Mouse (Mus musculus) cerebellum, adult 9-11 months (tissue): ENCODE results near the gene Serpina16.
"Not testable (repeated sequence)": the region's sequence is repeated elsewhere in the genome, so short reads cannot be mapped to it uniquely, and the experiment has no call there.

Source experiments
- DNase-seq: peaks from one replicate; pipeline ENCODE4 v3.0.0; 2022

Serpina16 gene

GRCm38 (mm10) chr12:103676039-103676438 lies at the start of gene Serpina16:
Serpina16 (minus strand) TSS chr12:103676139.
- DNase-seq = no peak

- DNase-seq = no peak
Observed at GRCm38 (mm10) chr12:103711537-103711936, 35.6 kb upstream of the Serpina16 start.

DNA sequence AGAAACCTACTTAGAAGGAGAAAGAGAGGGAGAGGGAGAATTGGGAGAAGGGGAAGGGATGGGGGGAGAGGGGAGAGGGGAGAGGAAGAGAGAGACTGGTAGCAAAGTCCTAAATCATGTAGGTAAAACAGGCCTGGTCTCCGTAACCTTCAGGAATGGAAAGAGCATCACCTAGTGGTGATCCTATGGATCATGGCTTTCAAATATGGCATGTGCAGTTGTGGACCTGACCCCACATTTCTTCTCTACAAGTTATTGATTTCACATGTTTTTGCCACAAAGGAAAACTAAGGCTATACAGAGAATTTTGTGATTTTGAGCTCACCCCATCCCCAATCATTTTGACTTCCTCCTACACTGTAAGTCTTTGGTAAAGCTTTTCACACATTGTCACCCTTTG lies 34.5 kb upstream of the Serpina16 start:
- no peak for DNase-seq

GRCm38 (mm10) chr12:103706113-103706512 lies 30.2 kb upstream of the Serpina16 start:
- no peak for DNase-seq

- DNase-seq = no peak
Observed at GRCm38 (mm10) chr12:103705547-103705946, 29.6 kb upstream of the Serpina16 start.

DNA sequence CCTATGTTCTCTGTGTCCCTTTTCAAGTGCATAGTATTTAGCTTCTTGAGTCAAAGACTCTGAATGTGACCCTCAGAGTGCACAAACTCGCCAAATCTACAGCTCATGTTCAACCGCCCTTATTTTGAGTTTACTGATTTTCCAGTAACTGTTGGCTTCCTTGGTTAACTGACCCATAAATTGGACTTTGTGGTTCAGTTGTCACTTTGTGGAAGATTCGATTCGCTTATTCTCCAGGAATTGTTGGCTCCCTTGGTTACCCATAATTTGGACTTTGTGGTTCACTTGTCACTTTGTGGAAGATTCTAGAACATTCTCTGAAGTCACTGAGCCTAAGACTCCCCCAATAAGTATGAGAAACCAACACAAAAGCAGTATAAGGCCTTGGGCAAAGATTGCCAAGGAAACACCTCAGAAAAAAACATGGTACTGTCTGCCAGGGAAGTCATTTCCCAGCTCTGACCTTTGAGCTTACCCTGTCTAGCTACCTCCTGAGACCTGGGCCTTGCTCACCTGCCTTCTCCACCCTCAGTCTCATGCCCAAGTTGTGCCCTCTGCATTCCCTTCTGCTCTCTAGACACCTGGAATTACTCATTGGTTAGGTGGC lies 24.3 kb upstream of the Serpina16 start:
- no peak for DNase-seq

- DNase-seq = no peak
Observed at GRCm38 (mm10) chr12:103695429-103695828, 19.5 kb upstream of the Serpina16 start, which contains the start of gene Serpina1f. Serpina1f (minus strand) TSS chr12:103695529.

DNA sequence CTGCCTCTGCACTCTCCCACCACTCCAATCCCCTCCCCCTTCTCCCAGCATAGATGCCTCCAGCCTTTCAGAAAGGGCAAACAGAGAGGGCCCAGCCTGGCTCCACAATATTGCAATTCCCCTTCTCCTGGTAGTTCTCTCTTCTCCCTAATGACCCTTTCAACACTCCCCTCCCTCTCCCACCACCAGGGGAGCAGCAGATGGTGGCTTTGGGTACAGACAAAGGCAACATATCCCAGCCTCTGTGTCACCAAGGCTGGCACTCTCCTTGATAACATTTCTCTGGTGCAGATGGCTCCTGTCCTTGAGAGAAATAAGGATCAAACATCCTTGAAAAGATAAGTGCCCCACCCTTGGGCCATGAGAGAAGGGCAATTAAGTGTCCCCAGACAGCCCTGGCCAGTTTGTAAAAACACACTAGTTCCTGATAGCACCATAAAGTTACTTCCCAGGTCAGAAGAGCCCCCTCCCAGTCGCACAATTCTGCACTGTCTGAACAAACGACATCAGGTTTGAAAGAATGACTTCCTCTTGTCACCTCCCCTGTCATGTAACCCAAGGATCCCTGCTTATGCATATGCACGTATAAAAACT lies 12.4 kb upstream of the Serpina16 start:
- DNase-seq = no peak

DNA sequence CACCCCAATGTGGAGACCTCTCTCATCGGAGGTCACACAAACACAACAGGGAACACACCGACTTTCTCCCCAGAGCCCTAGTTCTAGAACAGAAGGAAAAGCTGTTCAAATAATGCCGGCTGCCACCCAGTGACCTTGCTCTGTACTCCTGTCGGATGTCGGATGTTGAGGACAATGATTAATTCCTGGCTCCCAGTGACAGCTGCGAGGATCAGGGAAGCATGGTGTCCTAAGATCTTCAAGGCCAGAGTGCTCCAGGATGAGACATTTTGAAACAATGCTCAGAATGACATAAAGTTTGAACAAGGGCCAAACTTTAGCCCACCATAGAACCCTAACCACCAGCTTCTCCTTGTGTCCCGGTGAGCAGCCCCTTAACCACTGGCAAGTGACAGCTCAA lies 11.1 kb upstream of the Serpina16 start:
- no peak for DNase-seq

- no peak for DNase-seq
Observed at GRCm38 (mm10) chr12:103686050-103686449, 10.1 kb upstream of the Serpina16 start.

- DNase-seq = no peak
Observed at GRCm38 (mm10) chr12:103685386-103685785, 9.4 kb upstream of the Serpina16 start.

DNA sequence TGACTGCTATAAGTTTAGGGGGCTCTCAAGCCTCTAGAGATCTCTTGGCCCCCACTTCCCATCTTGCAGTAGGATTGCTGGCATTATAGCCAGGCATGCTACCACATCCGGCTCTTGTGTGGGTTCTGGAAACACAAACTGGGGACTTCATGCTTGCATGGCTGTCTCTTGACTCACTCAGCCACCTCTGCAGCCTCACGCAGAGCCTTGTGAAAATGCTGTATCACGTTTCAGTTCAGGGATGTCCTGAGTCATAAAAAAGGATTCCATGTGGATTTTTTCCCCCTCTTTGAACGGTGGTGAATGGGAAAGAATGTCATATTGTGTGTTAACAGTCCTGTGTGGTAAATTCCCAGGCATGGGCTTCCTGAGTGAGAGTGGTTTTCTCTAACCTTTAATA lies 7.8 kb upstream of the Serpina16 start:
- no peak for DNase-seq

DNA sequence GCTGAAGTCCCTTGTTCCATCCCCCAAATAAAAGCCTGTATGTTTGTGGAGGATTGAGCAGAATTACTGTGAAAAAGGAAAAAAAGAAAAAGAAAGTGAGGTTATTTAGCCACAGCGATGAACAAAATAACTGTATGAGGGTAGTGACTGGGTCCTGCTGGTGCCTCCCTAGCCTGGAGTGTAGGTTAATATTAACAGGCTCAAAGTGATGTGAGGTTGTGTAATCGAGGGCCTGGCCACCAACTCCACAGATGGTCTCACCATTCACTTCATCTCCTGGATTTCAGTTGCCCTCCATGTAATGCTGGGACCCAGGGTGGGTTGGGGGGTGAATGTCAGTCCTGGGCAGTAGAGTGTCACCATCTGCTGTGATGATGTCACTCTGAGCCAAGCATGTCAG lies 5.8 kb upstream of the Serpina16 start:
- DNase-seq = no peak

- no peak for DNase-seq
Observed at GRCm38 (mm10) chr12:103681169-103681568, 5.2 kb upstream of the Serpina16 start.

- not testable (repeated sequence) for DNase-seq
Observed at GRCm38 (mm10) chr12:103679853-103680252, 3.9 kb upstream of the Serpina16 start.

DNA sequence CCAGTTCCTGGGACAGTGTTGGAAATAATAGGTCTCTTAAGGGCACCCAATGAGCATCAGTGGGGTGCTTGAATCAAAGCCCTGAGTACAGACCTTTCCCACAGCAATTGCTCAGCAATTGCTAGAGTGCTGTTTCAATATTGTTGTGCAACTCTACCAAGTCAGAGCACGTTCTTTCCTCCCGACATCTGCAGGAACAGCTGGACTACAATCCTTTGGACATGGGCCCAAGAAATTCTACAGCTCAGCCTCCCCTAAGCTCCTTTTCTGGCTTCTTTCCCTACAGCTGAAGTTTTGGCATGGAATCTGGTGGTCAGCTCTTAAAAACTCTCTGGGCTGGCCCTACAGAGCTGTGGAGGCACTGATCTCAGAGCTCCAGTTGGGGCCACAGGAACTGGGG lies 2.8 kb downstream of the Serpina16 start:
- no peak for DNase-seq

DNA sequence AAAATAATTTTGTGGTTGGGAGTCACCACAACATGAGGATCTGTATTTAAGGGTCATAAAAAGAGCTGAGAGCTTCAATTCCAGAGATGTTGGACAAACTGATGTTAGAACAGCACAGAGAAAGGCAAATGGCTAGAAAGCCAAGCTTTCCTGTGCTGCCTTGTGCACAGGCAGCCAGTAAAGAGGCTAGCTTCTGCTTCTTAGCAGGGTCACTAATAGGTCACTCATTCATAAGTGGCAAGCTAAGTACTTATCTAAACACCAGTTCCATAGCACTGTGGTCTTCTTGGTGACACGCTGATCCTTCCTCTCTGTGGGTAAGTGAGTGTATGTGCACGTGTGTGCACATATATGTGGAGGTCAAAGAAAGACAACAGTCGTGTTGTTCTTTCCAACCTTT lies 4.5 kb downstream of the Serpina16 start:
- DNase-seq = no peak

DNA sequence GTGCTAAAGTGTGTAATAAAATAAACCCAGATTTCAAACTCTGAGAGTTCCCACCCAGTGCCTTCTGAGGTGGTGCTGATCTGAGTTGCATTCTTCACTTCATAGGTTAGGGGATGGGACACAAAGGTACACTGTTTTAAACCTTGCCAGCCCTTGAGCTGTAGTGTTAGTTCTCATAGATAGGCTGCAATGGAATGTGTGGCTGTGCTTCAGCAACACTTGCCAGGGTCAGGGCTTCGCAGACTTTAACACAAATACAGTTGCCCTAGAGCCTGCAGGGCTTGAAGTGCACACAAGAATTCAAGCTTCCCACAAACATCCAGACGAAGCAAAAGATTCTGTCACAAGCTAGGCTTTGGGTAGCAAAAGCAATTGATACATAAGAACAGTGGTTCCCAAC lies 5.0 kb downstream of the Serpina16 start:
- DNase-seq = no peak

- no peak for DNase-seq
Observed at GRCm38 (mm10) chr12:103670344-103670743, 5.6 kb downstream of the Serpina16 start.

DNA sequence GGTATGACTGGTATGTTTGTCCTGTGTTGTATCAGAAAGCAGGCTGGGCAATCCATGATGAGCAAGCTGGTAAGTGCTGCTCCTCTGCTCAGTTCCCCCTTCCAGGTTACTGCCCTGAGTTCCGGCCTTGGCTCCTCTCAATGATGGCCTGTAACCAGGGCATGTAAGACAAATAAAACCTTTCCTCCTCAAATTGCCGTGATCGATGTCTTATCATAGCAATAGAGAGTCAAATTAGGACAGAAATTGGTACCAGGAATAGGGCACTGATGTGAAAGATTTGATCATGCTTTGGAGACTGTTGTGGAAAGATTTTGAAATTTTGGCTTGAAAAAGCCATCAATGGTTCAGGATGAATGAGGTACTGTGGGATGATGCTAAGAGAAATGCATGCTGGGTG lies 10.7 kb downstream of the Serpina16 start:
- no peak for DNase-seq

- DNase-seq = not testable (repeated sequence)
Observed at GRCm38 (mm10) chr12:103662053-103662452, 13.9 kb downstream of the Serpina16 start.

GRCm38 (mm10) chr12:103660076-103660475 lies 15.9 kb downstream of the Serpina16 start:
- DNase-seq = no peak

DNA sequence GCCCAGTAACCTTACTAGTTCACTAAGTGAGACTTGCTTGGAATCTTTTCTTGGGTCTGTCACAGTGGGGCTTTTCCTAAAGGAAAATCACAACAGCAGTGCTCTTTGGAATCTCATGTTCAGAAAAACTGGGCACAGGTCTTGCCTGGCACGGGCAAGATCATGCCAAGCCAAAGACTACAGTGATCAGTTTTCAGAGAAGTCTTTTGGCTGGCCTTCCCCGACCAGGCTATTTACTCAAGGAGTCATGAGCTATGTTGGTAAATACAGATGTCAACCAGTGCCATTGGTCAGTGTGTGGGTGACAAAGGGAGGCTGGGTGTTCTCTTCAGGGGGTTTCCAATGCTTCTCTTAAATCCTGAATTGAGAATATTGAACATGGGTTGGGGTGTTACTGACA lies 16.8 kb downstream of the Serpina16 start:
- DNase-seq = no peak

- DNase-seq = no peak
Observed at GRCm38 (mm10) chr12:103657991-103658390, 17.9 kb downstream of the Serpina16 start.
